Mouse (Mus musculus) urinary bladder, postnatal 25 days (tissue): ENCODE results near the gene Nup160.
A peak's percentile ranks its signal among the peaks of the same experiment; 100 is the strongest.

ENCODE experiments used
- DNase-seq: peaks from one replicate; pipeline ENCODE4 v3.0.0; 2022; ENCODE audit warnings: low spot score

Gene Nup160

GRCm38 (mm10) chr2:90677007-90677406 is at the start of gene Nup160:
Nup160 (plus strand) TSS chr2:90677215.
- no peak for DNase-seq

GRCm38 (mm10) chr2:90628261-90628660 is 48.8 kb upstream of the Nup160 start:
- DNase-seq = no peak

- DNase-seq = no peak
These were observed 47.5 kb upstream of the Nup160 start for GRCm38 (mm10) chr2:90629552-90629951.

- DNase-seq = peak; percentile 2
These were observed 44.9 kb upstream of the Nup160 start for GRCm38 (mm10) chr2:90631938-90632733.

GRCm38 (mm10) chr2:90634671-90635070 is 42.3 kb upstream of the Nup160 start:
- no peak for DNase-seq

GRCm38 (mm10) chr2:90635085-90635723 is 41.8 kb upstream of the Nup160 start:
- no peak for DNase-seq

GRCm38 (mm10) chr2:90636853-90637252 is 40.2 kb upstream of the Nup160 start:
- no peak for DNase-seq

- DNase-seq = no peak
These were observed 37.8 kb upstream of the Nup160 start for GRCm38 (mm10) chr2:90638986-90639746.

- no peak for DNase-seq
These were observed 37.0 kb upstream of the Nup160 start for GRCm38 (mm10) chr2:90639747-90640699.

GRCm38 (mm10) chr2:90641007-90641709 is 35.9 kb upstream of the Nup160 start:
- no peak for DNase-seq

GRCm38 (mm10) chr2:90641710-90642039 is 35.3 kb upstream of the Nup160 start:
- DNase-seq = no peak

GRCm38 (mm10) chr2:90647084-90647483 is 29.9 kb upstream of the Nup160 start:
- DNase-seq = no peak

- DNase-seq = no peak
These were observed 27.6 kb upstream of the Nup160 start for GRCm38 (mm10) chr2:90649405-90649804.

- DNase-seq = no peak
These were observed 27.1 kb upstream of the Nup160 start for GRCm38 (mm10) chr2:90649965-90650364.

- DNase-seq = no peak
These were observed 24.9 kb upstream of the Nup160 start for GRCm38 (mm10) chr2:90652101-90652500.

GRCm38 (mm10) chr2:90652993-90653392 is 24.0 kb upstream of the Nup160 start:
- no peak for DNase-seq

GRCm38 (mm10) chr2:90655449-90655848 is 21.6 kb upstream of the Nup160 start:
- no peak for DNase-seq

GRCm38 (mm10) chr2:90658613-90659012 is 18.4 kb upstream of the Nup160 start:
- DNase-seq = no peak

- DNase-seq = no peak
These were observed 18.0 kb upstream of the Nup160 start for GRCm38 (mm10) chr2:90659016-90659415.

GRCm38 (mm10) chr2:90659639-90660038 is 17.4 kb upstream of the Nup160 start:
- DNase-seq = no peak

- no peak for DNase-seq
These were observed 16.1 kb upstream of the Nup160 start for GRCm38 (mm10) chr2:90660947-90661346.
